Mouse (Mus musculus): Measurements from ENCODE around the gene Ms4a1.

- no peak for TF ChIP-seq CTCF (IDR thresholded peaks at IDR 0.05; ENCODE audit: borderline replicate concordance, extremely low read depth, insufficient read depth, insufficient read length)
- TF ChIP-seq POLR2A (IDR thresholded peaks at IDR 0.05; ENCODE audit: borderline replicate concordance, extremely low read depth, insufficient read depth, insufficient read length, poor library complexity, severe bottlenecking), result no peak
Observed at GRCm38 (mm10) chr19:11283773-11284172, 17.7 kb upstream of the Ms4a1 start, which contains the start of gene Ms4a5.
